Mouse (Mus musculus): ENCODE measurements around the gene Ccs.
"Not testable (repeated sequence)": the region's sequence is repeated elsewhere in the genome, so short reads cannot be mapped to it uniquely, and the experiment has no call there.

DNA sequence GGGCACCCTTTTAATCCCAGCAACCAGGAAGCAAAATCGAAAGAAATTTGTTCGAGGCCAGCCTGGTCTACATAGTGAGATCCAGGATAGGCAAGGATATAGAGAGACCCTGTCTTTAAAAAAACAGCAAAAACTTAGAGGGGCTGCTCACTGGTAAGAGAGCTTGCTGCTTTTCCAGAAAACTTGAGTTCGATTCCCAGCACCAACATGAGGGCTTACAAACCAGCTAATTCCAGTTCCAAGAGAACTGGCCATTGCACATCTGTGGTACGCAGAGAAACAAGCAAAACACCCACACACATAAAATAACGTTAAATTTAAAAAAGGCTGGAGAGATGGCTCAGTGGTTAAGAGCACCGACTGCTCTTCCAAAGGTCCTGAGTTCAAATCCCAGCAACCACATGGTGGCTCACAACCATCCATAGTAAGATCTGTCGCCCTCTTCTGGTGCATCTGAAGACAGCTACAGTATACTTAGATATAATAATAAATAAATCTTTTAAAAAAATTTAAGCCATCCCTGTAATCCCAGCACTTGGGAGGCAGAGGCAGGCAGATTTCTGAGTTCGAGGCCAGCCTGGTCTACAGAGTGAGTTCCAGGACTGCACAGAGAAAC, 26.7 kb downstream of the Ccs start:
- peak; percentile 46 for TF ChIP-seq CTCF (IDR thresholded peaks at IDR 0.05)
- TF ChIP-seq POLR2A (IDR thresholded peaks at IDR 0.05; ENCODE audit: insufficient read depth, low read depth, low read length), result not testable (repeated sequence)
